Mouse (Mus musculus) liver, embryonic 14.5 days (tissue): Measurements from ENCODE around the gene Frmd8. TPM values are rescaled to one million over a fixed set of nuclear protein-coding genes. Genes with fewer than 3 reads are reported as not detected.
"Not testable (repeated sequence)": the region's sequence is repeated elsewhere in the genome, so short reads cannot be mapped to it uniquely, and the experiment has no call there.

ENCODE experiments used
- ATAC-seq: fragments of 200-750 bp; cut with Nextera tagmentation; 2 replicates; pipeline ENCODE4 v1.8.0; 2017; ENCODE audit warnings: moderate number of reproducible peaks, mild to moderate bottlenecking, moderate library complexity; ENCODE audit not compliant: insufficient read depth
- DNase-seq, 3 experiments: peaks; one replicate each; pipeline ENCODE4 v3.0.0-alpha.2; 2012 to 2013; ENCODE audit warnings: low read depth in 3 of 3, low spot score in 3 of 3
- H3K27ac ChIP-seq: fragments of 300-500 bp; sonication (generic); 2 replicates; pipeline ENCODE4 v1.5.1; 2014; ENCODE audit warnings: moderate library complexity, mild to moderate bottlenecking, control low read depth, inconsistent platforms
- H3K27me3 ChIP-seq: fragments of 300-500 bp; sonication (generic); 2 replicates; pipeline ENCODE4 v1.6.1; 2014; ENCODE audit warnings: mild to moderate bottlenecking, low read length, moderate library complexity; ENCODE audit not compliant: control insufficient read depth, insufficient read depth
- H3K36me3 ChIP-seq: fragments of 300-500 bp; sonication (generic); replicated peaks from 2 replicates; pipeline ENCODE4 v1.6.1; 2014; ENCODE audit warnings: low read depth; ENCODE audit not compliant: control insufficient read depth, insufficient read depth
- H3K4me1 ChIP-seq, 2 experiments: fragments of 200-500 bp in 1 of 2; fragments of 300-500 bp in 1 of 2; sonication (generic) in 1 of 2; replicated peaks; 2 replicates each; pipeline ENCODE4 v1.6.1; 2012 to 2014; ENCODE audit warnings: antibody characterized with exemption in 1 of 2, inconsistent platforms in 1 of 2, low read length in 1 of 2; ENCODE audit not compliant: control insufficient read depth in 2 of 2, insufficient read depth in 2 of 2
- H3K4me2 ChIP-seq: fragments of 300-500 bp; sonication (generic); 2 replicates; pipeline ENCODE4 v1.6.1; 2014; ENCODE audit warnings: low read depth, mild to moderate bottlenecking, control low read depth, moderate library complexity
- H3K4me3 ChIP-seq, 2 experiments: fragments of 200-500 bp in 1 of 2; fragments of 300-500 bp in 1 of 2; sonication (generic) in 1 of 2; 2 replicates each; pipeline ENCODE4 v1.5.1; 2012 to 2014; ENCODE audit warnings: low read depth in 2 of 2, low read length in 2 of 2, mild to moderate bottlenecking in 2 of 2, control low read depth in 1 of 2, inconsistent platforms in 1 of 2, moderate library complexity in 1 of 2; ENCODE audit not compliant: insufficient read depth in 1 of 2
- H3K9ac ChIP-seq: fragments of 300-500 bp; sonication (generic); replicated peaks from 2 replicates; pipeline ENCODE4 v1.6.1; 2014; ENCODE audit warnings: mild to moderate bottlenecking, control low read depth, moderate library complexity
- H3K9me3 ChIP-seq: fragments of 300-500 bp; sonication (generic); 2 replicates; pipeline ENCODE4 v1.6.1; 2016; ENCODE audit warnings: low read length, mixed read lengths; ENCODE audit not compliant: control insufficient read depth
- CTCF ChIP-seq: IDR thresholded peaks from 2 replicates; pipeline ENCODE4 v1.5.1; 2016; ENCODE audit warnings: antibody characterized with exemption, low read depth, control low read depth
- EP300 ChIP-seq: IDR thresholded peaks from 2 replicates; pipeline ENCODE4 v1.6.1; 2016; ENCODE audit warnings: antibody characterized with exemption, low read depth
- WGBS: fragments of 180-500 bp; shearing (Covaris S2); extraction: QIAGEN DNeasy Blood & Tissue Kit; methylation state at CpG from one replicate; pipeline ENCODE4 v1.1.7; 2014; ENCODE audit not compliant: insufficient replicate concordance; 5-methylcytosine and 5-hydroxymethylcytosine counted together
- polyA plus RNA-seq, 2 experiments: library from polyadenylated mRNA; depleted of rRNA in 1 of 2; stranded (reverse) in 1 of 2; unstranded in 1 of 2; fragments of >200 nt; fragmentation: Nextera tagmentation in 1 of 2; extraction: Ambion mirVana in 1 of 2; gene quantifications; 2 replicates each; pipeline versions ENCODE4 v1.2.1 to v1.2.3; 2012 to 2014

The Frmd8 gene
- polyA plus RNA-seq, 2 experiments: 6.6 to 6.7 TPM

- no peak for ATAC-seq
- H3K4me3 ChIP-seq: no peak overlapping the region
- H3K4me1 ChIP-seq: peaks cover 19 to 22% of the 10 kb centered on the region in 2 experiments
- no peaks in the 10 kb centered on the region for H3K27me3 ChIP-seq
- no peaks in the 10 kb centered on the region; the same call in 1 of the 2 replicates for H3K36me3 ChIP-seq
- WGBS: 31% methylated on average over 3 of the region's 3 CpGs
- H3K9me3 ChIP-seq: no peaks in the 10 kb centered on the region
- TF ChIP-seq EP300 (no peak), CTCF (no peak)
- H3K4me2 ChIP-seq: no peak overlapping the region
- DNase-seq: no peak
- no peak overlapping the region for H3K27ac ChIP-seq
- H3K9ac ChIP-seq: no peak overlapping the region
Observed at GRCm38 (mm10) chr19:5887234-5887815, 12.3 kb upstream of the Frmd8 start.

- DNase-seq (peak in 1 of 3 experiments; percentile 32), ATAC-seq (no peak)
- 58% methylated on average over 4 of the region's 4 CpGs for WGBS
Observed at GRCm38 (mm10) chr19:5885838-5886237, 10.8 kb upstream of the Frmd8 start.

GRCm38 (mm10) chr19:5883935-5884334 lies 8.9 kb upstream of the Frmd8 start:
- Histone ChIP-seq H3K9ac (no peak overlapping the region), H3K4me2 (peak overlapping the region; percentile 23; the same call in 1 of the 2 replicates), H3K4me3 (no peak overlapping the region), H3K9me3 (no peaks in the 10 kb centered on the region), H3K27ac (peak overlapping the region; percentile 63), H3K36me3 (no peaks in the 10 kb centered on the region), H3K4me1 (peaks cover 19 to 24% of the 10 kb centered on the region in 2 experiments), H3K27me3 (no peaks in the 10 kb centered on the region)
- ATAC-seq (peak; percentile 91), DNase-seq (peak; percentile 53 to 55 (median 54))
- 8% methylated on average over 1 of the region's 1 CpGs for WGBS
- TF ChIP-seq EP300: peak; percentile 86
- TF ChIP-seq CTCF: no peak

More at GRCm38 (mm10) chr19:5885838-5886237, 10.8 kb upstream of the Frmd8 start:
- no peak for TF ChIP-seq EP300
- peak; percentile 76 for TF ChIP-seq CTCF
- peaks cover 19 to 24% of the 10 kb centered on the region in 2 experiments for H3K4me1 ChIP-seq
- H3K9ac ChIP-seq: no peak overlapping the region
- no peak overlapping the region for H3K4me2 ChIP-seq
- no peaks in the 10 kb centered on the region for H3K36me3 ChIP-seq
- H3K9me3 ChIP-seq: no peaks in the 10 kb centered on the region
- H3K4me3 ChIP-seq: no peak overlapping the region
- no peaks in the 10 kb centered on the region for H3K27me3 ChIP-seq
- H3K27ac ChIP-seq: no peak overlapping the region

- not testable (repeated sequence) for H3K9ac ChIP-seq, H3K4me3 ChIP-seq, H3K36me3 ChIP-seq, H3K4me2 ChIP-seq, H3K9me3 ChIP-seq, DNase-seq, H3K27ac ChIP-seq, H3K27me3 ChIP-seq, ATAC-seq
- H3K4me1 ChIP-seq: peaks cover 19 to 31% of the 10 kb centered on the region in 2 experiments
- 48% methylated on average over 5 of the region's 5 CpGs for WGBS
Observed at GRCm38 (mm10) chr19:5882079-5882478, 7.0 kb upstream of the Frmd8 start.

GRCm38 (mm10) chr19:5881155-5881554 lies 6.1 kb upstream of the Frmd8 start:
- TF ChIP-seq EP300: no peak
- TF ChIP-seq CTCF: no peak
- ATAC-seq: no peak
- H3K4me1 ChIP-seq: peaks cover 19 to 31% of the 10 kb centered on the region in 2 experiments
- H3K27ac ChIP-seq: no peak overlapping the region
- no peaks in the 10 kb centered on the region for H3K27me3 ChIP-seq
- no peak overlapping the region for H3K9ac ChIP-seq
- DNase-seq: no peak
- no peaks in the 10 kb centered on the region for H3K9me3 ChIP-seq
- H3K36me3 ChIP-seq: no peaks in the 10 kb centered on the region
- WGBS: 81% methylated on average over 6 of the region's 6 CpGs
- H3K4me2 ChIP-seq: no peak overlapping the region
- H3K4me3 ChIP-seq: no peak overlapping the region
